Mouse (Mus musculus) c-Kit-positive CD71-negative TER-119-negative erythroid progenitor cells, embryonic 14.5 days (primary cell): ENCODE results near the gene Marf1.
"Not testable (repeated sequence)": the region's sequence is repeated elsewhere in the genome, so short reads cannot be mapped to it uniquely, and the experiment has no call there.

ENCODE experiments used
- DNase-seq: peaks from one replicate; pipeline ENCODE4 v3.0.0-alpha.2; 2013; ENCODE audit warnings: low read depth

Gene Marf1

GRCm38 (mm10) chr16:14162988-14163416, at the start of gene Marf1, which contains the start of gene Nde1:
Gene Marf1, minus strand, starts transcription at chr16:14163351.
Gene Nde1, plus strand, starts transcription at chr16:14163275.
- DNase-seq = peak; percentile 87

GRCm38 (mm10) chr16:14198798-14199197, 35.6 kb upstream of the Marf1 start:
- no peak for DNase-seq

GRCm38 (mm10) chr16:14195427-14195826, 32.3 kb upstream of the Marf1 start:
- DNase-seq = peak; percentile 54

DNA sequence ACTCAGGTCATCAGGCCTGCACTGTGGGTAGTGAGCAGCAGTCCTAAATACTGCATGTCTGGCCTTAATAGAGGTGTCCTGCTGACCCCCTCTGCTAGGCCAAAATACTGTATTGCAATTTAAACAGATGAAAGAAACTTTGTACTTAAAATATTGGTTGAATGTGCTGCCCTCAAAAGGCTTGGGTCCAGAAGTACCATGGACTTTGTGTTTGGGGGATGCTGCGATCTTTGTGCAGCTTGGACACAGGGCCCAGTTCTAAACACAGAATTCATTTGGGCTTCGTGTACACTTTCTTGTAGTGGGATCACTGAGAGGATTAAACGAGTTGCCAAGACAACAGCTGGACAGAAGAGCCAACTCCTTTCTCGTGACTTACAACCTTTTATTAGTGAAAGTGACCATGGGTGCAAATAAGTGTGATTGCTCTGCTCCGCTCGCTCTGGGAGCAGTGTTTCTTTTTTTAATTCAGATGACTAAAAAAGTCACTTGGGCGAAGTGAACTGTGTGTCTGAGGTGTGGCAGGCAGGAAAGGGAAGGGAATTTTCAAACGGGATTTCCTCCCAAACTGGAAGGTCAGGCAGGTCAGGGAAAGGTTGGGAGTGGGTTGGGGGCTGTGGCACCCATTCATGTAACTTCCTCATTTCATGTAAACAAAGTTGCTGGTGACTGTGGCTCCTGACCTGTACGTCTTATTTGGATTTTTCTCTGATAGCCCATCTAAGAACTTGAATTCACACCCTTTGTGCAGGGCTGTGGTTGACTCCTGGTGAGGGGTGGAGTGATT, 31.2 kb upstream of the Marf1 start:
- no peak for DNase-seq

DNA sequence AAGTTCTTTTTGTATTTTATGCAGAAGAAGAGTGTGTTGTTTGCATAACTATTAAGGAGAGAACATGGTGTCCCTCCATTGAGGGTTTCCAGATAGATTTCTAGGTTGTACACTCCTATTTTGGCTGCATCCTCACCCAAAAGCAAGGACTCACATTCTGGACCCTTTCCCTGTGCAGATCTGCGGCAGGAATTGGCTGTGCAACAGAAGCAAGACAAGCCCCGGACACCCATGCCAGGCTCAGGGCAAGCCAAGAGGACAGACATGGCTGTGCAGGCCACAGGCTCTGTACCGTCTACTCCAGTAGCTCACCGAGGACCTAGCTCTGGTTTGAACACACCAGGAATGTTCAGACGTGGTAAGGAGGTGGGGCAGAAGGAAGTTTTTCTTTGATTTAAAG, 22.4 kb upstream of the Marf1 start:
- no peak for DNase-seq

- no peak for DNase-seq
These were observed 20.7 kb upstream of the Marf1 start for GRCm38 (mm10) chr16:14183856-14184255.

GRCm38 (mm10) chr16:14182360-14182759, 19.2 kb upstream of the Marf1 start:
- DNase-seq = no peak

DNA sequence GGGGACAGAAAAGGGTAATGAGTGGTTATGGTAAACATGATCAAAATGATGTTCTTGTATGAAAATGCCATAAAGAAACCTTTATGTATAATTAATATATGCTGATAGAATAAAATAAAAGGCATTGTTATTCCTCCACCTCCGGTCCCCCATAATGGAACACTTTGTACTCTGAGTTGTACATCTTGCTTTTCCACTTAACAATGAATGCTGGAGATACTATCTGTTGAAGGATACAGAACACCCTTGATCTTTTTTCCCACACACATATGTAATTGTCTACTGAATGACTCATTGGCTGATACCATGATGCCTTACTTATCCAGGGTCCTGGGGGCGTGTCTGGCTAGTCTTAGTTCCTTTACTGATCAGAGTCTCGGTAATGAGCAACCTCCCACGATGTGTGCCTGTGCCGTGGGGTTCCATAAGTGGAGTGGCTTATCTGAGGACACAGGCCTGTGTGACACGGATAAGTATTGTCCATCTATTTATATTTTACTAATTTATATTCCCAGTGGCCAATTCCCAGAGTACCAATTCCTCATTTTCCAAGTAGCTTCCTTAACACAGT, 17.1 kb upstream of the Marf1 start:
- DNase-seq = no peak

GRCm38 (mm10) chr16:14178041-14178440, 14.9 kb upstream of the Marf1 start:
- no peak for DNase-seq

GRCm38 (mm10) chr16:14169706-14170105, 6.6 kb upstream of the Marf1 start:
- no peak for DNase-seq

DNA sequence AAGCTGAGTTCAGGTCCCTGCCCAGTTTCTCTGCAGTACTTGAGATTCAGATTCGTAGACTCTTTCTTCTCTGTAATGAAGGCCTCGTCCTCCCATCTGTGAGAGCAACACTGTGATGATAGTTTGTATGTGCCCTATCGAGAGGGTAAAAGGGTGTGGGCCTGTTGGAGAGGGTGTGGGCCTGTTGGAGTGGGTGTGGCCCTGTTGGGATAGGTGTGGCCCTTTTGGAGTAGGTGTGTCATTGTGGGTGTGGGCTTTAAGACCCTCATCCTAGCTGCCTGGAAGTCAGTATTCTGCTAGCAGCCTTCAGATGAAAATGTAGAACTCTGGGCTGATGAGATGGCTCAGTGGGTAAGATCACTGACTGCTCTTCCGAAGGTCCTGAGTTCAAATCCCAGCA, 3.3 kb upstream of the Marf1 start:
- no peak for DNase-seq

- DNase-seq = no peak
These were observed 580 bp upstream of the Marf1 start for GRCm38 (mm10) chr16:14163731-14164130.

DNA sequence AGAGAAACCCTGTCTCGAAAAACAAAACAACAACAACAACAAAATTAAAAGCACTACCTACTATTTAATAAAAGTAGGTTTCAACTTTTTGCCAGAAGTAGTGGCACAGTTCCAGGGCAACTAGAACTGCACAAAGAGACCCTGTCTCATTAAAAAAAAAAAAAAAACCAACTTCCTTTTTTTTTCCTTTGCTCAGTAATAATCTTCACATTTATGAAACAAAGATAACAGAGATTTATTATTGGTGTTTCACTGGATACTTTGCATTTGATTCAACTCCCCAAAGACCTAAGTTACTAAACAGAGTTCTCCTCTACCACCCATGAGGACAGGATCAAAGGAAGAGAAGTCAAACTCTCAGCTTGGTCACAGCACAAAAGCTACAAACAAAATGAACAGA, 2.2 kb downstream of the Marf1 start:
- DNase-seq = no peak

- DNase-seq = peak; percentile 66
These were observed 3.4 kb downstream of the Marf1 start for GRCm38 (mm10) chr16:14159746-14160131.

- DNase-seq = peak; percentile 97
These were observed 4.0 kb downstream of the Marf1 start for GRCm38 (mm10) chr16:14158936-14159745.

- no peak for DNase-seq
These were observed 4.6 kb downstream of the Marf1 start for GRCm38 (mm10) chr16:14158536-14158935.

DNA sequence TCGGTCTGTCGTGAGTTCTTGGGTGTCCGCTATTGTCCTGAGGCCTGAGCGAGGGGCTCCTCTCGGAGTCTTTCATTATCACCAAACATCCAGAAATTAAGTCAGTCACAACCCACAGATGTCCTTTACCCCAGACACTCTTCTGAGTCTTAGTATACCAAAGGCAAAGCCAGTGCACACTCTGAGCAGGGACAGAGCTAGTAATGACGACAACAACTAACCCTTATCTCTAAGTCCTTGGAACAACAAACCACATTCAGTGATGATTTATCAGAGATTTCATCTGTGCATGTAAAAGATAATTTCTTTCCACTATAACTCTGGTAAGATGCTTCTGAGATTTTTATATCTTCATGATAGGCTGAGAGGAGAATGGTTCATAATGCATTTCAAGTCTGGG, 6.8 kb downstream of the Marf1 start:
- no peak for DNase-seq

DNA sequence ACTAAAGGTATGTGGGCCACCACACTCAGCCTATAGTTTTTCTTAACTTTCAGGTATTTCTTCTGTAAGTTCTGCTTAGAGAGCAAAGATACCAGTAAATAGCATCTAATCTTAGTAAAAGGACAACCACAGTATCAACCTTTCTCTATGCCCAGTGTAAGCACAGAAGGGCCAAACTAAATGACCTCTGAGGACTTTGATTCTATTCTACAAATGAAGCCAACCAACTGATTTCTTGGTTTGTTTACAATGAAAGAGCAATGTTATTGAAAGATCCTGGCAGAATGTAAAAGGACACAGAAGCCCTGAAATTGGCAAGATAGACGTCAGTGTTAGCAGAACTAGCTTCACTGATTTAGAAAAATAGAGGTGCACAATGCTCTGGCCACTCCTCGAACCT, 7.5 kb downstream of the Marf1 start:
- not testable (repeated sequence) for DNase-seq

DNA sequence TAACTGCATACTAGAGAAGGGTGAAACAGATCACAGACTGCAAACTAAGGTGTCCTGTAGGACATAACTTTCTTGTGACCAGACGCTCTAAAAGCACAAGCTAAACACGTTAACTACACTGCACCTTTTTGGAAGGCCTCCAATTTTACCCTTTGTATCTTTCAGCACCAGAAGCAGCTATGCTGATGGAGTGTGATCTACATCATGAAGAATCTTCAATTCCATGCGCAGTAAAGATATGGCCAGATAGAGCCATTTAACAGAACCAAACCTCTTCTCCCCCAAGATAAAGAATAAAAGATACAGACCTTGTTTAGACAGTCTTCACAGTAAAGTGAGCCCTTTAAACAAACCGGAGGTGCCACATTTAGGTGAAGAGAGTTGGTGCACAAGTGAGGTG, 11.4 kb downstream of the Marf1 start:
- no peak for DNase-seq

GRCm38 (mm10) chr16:14147712-14148111, 15.4 kb downstream of the Marf1 start:
- DNase-seq = no peak

DNA sequence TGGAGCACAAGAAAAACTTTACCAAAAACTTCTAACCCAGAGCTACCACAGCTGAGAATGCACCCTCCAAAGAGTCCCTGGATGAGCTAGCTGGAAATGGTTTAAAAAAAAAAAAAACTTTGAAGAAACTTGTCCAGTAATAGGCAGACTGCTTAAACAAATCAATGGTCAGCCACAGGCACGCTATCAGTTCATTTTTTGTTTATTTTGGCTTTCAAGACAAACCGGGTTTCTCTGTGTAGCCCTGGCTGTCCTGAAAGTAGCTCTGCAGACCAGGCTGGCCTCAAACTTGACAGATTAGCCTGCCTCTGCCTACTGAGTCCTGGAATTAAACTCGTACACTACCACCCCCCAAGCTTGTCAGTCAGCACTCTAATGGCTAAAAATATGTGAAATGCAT, 19.9 kb downstream of the Marf1 start:
- no peak for DNase-seq

DNA sequence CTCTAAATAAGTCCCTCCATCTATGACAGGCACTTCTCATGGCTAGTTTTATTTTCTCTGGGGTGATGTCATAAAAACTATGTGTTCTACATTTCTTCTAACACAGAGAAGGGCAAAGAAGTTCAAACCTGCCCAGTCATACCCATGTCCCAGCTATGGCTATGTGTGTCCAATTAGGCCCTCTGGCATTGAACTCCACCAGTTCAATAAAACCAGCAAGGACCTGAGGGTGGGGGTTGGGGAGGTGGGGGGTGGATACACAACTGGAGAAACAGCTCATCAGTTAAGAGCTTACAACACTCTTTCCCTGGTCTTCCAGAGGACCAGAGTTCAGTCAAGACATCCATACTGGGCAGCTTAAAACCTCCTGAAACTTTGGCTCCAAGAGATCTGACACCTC, 24.0 kb downstream of the Marf1 start:
- DNase-seq = no peak

GRCm38 (mm10) chr16:14137976-14138561, 25.1 kb downstream of the Marf1 start:
- DNase-seq = no peak
